Mouse (Mus musculus) monocyte, adult 2 months (primary cell): Measurements from ENCODE around the gene Rnf217.

Source experiments
- DNase-seq, 2 experiments: peaks; one replicate each; pipeline ENCODE4 v3.0.0; 2022; ENCODE audit warnings: low spot score in 2 of 2, low read depth in 1 of 2

Gene Rnf217

GRCm38 (mm10) chr10:31501644-31502043, 107.3 kb downstream of the Rnf217 start:
- DNase-seq: no peak

- DNase-seq: no peak
Observed at GRCm38 (mm10) chr10:31496931-31497330, 112.1 kb downstream of the Rnf217 start.

GRCm38 (mm10) chr10:31495826-31496225, 113.2 kb downstream of the Rnf217 start:
- DNase-seq: no peak

DNA sequence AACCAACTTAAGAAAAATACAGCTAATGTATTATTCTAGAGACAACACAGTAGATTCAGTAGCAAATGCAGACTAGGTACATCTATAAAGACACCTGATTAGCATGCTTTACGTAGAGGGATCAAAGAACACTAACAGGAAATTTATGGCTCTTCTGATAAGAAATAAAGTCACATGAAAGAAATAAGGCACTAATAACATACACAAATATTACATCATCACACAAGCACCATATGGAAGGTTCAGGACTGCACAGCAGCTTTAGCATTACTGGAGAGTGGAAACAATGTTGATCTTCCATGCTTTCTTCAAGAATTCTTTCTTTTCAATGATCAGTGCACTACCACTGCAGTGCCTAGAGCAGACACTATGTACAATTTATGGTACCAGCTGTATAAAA, 114.7 kb downstream of the Rnf217 start:
- DNase-seq: no peak

DNA sequence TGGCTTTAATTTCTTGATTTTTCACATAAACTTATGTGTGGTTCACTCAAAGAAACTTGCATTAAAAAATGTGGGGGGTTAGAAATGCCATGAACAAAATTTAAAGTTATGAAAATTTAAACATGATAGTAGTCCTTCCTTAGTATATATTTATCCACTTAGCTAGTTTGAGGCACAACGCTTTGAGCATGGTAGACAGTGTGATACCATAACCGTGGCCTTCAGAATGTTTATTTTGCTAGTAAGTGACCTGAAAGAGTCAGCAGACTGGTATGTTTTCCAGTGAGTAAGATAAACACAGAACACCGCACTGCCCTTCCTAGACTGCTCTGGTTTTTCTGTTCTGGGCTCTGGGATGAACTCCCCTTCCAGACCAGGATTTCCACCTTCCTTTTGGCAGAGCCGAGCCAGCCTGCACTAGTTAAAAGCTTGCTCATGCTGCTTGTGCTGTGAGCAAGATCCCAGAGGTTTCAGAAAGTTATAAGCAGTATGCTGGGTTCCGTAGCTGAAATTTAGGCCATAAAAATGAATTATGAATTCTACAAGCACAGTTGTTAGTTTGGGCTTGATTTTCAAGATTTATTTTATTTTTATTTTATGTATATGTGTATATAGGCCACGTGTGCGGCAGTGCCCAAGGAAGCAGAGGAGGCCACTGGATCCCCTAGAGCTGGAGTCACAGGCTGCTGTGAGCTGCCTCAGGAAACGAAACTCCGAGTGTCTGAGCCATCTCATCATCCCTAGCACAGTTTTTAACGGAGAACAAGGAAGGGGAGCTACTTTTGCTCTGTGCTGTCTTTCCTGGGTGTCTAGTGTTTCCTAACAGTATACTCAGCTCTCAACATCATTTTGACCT, 141.7 kb downstream of the Rnf217 start:
- DNase-seq: no peak

DNA sequence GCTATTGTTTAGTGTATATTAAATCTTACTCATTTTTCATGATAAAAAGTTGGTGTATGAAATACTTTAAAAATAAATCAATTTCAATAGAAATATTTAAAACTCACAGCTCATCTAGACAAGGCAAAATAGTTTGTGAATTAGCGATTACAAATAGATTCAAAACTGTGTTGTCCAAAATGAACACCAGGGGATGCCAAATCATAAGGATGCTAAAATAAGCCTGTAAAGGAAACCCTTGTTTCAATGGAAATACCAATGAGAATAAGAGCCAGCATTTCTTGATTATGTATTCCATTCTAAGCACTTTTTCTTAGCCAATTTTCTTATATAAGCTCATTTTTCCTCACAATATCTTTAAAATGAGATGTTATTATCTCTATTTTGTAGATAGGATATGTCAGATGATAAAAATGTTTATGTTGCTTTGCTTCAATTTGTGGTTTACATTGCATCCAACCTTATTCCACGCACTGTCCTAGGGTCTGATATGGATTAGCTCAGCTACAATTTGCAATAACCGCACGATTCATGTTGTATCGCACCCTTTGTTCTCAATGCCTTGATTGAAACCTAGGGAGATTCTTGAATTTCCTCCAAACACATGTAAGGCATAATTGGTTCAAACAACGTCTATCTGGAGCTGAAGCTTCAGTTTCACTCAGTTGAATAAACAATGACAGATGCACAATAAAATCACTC, 143.0 kb downstream of the Rnf217 start:
- DNase-seq: no peak

DNA sequence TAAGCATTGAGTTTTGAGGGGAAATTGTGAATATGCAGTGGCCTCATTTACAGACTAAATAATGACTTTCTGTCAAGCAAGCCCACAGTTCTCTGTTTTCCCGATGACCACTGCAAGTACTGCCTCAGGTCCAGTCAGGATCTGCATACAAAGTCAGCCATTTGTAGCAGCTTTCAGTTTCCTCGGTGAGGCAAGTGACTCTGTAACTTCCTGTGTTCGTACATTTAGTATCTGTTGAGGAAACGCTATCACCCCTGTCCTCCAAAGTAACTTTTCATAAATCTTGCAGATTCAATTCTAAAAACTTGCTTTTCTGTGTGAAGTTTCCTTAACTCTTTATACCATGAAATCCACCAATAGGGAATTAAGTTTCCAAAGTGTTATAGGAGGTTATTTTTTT, 143.6 kb downstream of the Rnf217 start:
- DNase-seq: no peak

DNA sequence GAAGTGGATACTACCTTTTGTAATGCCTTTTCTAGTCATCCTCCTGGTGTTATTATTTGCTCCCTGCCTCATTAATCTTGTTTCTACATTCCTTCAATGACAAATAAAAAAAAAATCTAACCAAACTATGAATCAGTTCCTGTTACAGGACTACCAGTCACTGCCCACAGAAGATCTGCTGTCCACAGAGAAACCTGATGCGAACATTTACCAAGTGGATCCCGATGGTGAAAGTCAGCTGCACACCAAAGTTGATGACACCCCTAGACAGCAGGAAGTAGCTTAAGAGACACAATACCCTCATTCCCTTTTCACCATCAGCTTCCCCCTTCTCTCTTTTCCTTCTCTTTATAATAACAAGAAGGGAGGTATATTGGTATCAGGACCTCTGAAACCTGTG, 145.9 kb downstream of the Rnf217 start:
- no peak for DNase-seq

- no peak for DNase-seq
Observed at GRCm38 (mm10) chr10:31456806-31457205, 152.2 kb downstream of the Rnf217 start.

GRCm38 (mm10) chr10:31447083-31447482, 161.9 kb downstream of the Rnf217 start:
- DNase-seq: no peak

DNA sequence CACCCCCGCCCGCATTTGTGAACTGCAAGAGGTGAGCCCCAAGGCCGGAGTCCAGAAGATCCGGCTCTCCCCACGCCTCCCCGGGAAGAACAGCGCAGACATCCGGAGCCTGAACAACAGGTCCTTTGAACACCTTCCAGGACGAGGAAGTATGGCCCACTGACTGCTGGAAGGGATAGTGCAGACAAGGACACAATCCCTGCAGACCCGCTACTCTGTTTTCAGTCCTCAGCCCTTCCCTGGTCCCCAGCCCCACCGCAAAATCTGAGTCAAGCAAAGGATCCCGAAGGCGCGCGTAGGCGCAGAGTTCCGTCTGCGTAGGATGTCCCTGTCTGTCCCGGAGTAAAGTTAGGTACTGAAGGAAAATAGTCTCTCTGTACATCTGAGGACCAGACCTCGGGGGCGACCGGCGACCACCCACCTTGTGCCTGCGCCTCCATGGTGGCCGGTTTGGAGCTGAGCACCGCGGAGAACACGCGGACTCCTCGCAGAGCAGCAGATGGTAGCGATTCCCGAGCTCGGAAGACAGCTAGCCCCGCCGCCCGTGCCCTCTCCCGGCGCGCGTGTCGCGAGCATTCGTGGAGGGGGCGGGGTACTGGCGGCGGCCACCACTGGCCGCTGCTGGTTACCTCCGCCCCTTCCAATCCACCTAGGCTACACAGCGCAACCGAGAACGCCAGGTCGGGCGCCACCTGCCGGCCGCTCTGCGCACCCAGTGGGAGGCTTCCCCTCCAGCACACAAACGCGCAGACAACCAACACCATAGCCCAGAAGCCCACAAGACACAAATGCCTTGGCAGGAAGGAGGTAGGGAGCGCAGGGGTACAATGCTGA, 163.5 kb downstream of the Rnf217 start, which contains the start of gene Tpd52l1:
Tpd52l1 (minus strand) TSS at position 668 of the 834 bp plus-strand sequence.
- no peak for DNase-seq

- no peak for DNase-seq
Observed at GRCm38 (mm10) chr10:31444206-31444605, 164.8 kb downstream of the Rnf217 start.
